Mouse (Mus musculus): ENCODE measurements at regions not wholly inside any gene's neighbourhood (a gene's known extent, or its start where the extent isn't known, plus 50 kb on each side); places are given as distances from the start of the nearest gene placed in this dataset.

- DNase-seq = no peak
Measured at GRCm38 (mm10) chr1:99237214-99237613, 535.4 kb upstream of the Cntnap5b start.

DNA sequence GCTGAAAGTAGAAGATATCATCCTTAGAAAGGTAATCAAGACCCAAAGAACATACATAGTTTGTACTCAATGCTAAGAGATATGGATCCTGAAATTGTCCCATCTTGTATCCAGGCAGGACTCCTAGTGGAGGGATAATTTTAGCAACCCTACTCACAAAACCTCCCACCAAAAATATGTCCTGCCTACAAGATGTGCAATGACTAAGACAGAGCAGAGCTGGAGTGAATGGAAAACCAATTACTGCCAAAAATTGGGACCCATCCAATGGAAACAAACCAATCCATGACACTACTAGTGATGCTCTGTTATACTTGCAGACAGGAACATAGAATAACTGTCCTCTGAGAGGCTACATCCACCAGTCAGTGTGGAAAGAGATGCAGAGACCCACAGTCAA, 487.0 kb upstream of the Cntnap5b start:
- DNase-seq = peak; percentile 25

DNA sequence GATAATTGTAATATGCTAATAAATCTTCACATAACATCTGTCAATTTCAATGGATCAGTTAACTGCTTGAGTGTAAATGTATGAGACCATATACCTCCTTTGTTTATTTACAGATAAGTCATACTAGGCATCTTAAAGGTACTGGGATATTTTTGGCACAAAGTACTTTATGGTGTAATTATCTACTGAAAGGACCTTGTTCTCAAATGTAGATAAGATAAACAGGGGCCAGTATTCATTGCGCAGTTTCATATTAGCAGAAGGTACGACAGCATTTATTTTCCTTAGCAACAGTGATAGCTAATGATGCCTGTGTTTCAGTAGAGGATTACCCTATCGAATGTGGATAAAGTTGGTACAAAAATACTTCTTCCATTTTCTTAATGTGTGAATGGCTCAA, 484.7 kb upstream of the Cntnap5b start:
- no peak for DNase-seq

DNA sequence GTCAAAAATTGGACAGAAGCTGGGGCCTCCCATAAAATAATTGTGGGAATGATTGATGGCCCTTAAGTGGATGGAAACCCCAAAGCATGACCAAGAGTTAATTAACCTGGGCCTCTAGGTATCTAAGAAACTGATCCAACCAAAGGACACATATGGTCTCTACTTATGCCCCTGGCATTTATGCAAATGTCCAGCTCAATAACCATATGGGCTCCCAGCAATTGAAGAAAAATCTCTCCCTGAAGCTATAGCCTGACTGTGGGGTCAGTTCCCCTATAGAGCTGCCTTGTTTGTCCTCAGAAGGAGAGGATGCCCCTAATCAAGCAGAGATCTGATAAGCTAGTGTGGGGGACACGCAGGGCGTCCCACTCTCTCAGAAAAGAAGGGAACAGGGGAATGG, 473.4 kb upstream of the Cntnap5b start:
- no peak for DNase-seq

DNA sequence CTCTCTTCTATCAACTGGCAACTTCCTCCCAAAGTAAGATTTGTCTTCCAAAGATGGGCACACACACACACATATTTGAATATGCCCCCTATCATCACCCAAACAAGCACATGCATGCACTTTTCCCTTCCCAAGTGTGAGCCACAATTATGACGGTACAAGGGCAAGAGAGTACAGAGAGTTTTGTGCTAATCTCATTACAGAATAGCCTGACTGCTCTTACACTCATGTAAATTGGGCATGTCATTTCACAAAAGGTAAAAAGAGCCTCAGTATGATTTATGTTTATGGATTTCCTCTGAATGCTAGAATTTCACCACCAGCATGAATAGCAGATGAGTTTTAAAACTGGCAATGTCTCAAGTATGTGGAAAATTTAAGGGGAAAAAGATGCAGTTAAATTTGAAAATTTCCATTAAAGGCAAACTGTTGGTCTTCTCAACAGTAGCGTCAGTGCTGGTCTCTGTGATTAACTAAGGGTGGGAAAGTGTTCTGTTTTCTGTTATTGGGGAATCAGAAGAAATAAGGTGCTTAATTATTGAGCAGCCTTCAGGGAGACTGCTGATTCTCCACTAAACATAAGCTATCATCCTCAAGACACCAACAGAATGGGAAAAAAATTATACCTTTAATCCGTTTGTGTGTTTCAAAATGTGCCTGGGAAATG, 455.4 kb upstream of the Cntnap5b start:
- no peak for DNase-seq

GRCm38 (mm10) chr1:99317710-99318066, 454.9 kb upstream of the Cntnap5b start:
- DNase-seq = no peak

All from right cerebral cortex, adult 18-20 months (tissue).